Mouse (Mus musculus): ENCODE measurements around the gene Vat1. TPM values are rescaled to one million over a fixed set of nuclear protein-coding genes. Genes with fewer than 3 reads are reported as not detected.

Gene Vat1
- polyA plus RNA-seq, 1 experiment: 396 TPM

DNA sequence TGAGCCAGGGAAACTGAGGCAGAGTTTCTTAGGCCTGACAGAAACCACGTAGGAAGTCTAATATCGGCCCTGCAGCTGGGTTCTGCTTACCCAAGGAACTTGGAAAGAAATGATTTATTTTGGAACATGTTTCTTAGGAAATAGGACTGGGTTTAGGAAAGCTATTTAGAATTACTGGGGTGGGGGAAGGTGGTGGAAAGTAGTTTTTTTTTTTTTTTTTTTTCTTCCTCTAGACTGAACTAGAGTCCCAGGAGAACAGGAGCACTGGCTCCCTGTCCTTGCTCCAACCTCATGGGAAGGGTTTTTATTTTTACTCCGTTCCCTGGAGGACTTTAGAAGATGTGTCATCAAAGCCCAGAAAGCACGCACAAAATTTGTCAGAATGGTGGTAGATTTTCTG, 3.1 kb upstream of the Vat1 start:
- no peak for TF ChIP-seq GATA1 (IDR thresholded peaks at IDR 0.05; ENCODE audit: low read length)

DNA sequence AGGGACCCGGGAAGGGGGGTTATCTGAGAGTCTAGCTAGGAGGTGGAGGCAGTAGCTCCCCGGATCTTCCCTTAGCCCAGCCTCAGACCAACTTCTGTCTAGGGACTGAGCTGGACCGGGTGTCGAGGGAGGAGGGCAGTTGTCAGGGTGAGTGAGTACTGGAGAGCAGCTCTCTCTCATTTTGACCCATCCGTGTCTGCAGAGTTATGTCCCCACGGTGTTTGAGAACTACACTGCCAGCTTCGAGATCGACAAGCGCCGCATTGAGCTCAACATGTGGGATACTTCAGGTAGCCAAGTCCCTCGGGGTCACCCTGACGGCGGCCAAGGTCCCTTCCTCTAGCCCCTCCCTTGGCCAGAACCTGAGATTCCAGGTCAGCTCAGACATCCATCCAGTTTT, 2.7 kb upstream of the Vat1 start:
- no peak for TF ChIP-seq GATA1 (IDR thresholded peaks at IDR 0.05; ENCODE audit: low read length)

DNA sequence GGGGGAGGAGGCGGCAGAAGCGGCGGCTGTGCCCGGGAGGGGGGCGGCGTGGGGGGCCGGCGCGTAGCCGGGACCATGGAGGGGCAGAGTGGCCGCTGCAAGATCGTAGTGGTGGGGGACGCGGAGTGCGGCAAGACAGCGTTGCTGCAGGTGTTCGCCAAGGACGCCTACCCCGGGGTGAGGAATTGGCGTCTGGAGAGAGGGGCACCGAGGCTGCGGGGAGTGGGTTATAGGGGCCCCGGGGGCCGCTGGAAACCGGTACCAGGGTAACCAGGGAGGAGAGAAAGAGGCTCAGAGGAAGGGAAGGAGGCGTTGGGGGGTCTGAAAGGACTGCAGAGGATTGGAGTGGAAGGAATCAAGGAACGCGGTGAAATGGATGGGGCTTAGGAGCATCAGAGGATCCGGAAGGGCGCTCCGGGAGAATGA, 2.2 kb upstream of the Vat1 start:
- no peak for TF ChIP-seq GATA1 (IDR thresholded peaks at IDR 0.05; ENCODE audit: low read length)

DNA sequence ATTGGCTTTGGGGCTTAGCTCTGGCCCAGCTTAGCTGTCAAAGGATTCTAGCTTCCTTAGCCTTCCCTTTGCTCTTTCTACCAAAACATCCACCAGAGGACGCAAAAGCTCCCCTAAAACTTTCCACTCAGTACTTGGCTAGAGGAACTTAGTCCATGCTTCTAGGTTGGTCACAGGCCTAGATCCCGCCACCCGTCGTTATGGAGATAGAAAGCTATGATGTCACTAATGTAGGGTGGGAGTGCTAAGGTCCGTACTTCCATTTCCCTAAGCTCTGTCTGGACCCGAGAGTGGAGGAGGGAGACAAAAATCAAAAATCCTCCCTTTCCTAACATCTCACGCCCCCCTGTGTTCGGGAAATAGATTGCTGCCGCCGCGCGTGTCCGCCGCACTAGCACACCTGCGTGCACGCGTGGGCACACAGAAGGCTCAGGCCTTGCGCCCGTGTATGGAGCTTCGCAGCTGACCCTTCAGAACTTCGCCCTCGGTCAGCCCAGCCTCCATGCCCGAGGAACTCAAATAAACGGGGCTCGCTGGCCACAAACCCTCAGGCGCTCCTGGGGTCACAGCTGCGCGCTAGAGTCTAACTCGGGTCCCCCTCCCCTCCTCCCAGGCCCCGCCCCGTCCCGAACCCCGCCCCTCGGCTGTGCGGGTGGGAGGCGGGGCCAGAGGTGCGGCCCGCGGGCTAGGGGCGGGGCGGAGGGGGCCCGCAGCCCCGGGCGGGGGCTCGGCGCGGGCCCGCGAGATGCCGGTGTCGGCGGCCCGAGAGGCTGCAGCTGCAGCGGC, 1.6 kb upstream of the Vat1 start:
- TF ChIP-seq GATA1 (IDR thresholded peaks at IDR 0.05; ENCODE audit: low read length): no peak

DNA sequence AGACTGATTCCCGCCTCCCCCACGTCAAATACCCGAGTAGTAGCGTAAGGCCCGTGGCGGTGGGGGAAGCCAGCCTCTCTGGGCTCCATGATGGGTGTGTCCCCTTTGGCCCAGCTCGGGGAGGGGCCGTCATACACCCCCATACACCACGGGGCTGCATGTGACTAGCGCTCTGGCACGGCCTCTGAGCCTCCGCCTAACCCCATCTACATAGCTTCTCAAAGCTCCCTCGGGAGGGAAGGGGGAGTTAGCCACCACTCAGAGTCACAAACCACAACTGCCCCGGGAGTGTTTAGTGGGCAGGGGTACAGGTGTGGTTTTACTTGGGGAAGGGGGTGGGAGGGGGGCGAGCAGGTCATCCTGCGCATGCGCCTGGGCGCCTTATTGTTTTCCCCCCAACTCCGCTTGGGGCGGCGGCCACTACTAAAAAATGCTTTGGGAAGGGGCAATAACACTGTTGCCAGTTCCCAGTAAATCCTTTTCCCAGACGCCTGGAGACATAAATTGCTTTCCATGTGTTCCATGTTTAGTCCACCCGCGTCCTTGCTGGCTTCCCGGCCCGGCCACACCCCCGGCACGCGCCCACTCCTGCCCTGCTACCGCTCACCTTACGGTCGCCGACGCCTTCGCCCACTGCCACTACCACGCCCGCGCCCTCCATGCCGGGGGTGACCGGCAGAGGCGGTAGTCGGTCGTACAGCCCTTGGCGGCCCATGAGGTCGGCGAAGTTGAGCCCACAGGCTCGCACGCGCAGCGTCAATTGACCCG, 745 bp downstream of the Vat1 start:
- TF ChIP-seq GATA1 (IDR thresholded peaks at IDR 0.05; ENCODE audit: low read length): no peak

DNA sequence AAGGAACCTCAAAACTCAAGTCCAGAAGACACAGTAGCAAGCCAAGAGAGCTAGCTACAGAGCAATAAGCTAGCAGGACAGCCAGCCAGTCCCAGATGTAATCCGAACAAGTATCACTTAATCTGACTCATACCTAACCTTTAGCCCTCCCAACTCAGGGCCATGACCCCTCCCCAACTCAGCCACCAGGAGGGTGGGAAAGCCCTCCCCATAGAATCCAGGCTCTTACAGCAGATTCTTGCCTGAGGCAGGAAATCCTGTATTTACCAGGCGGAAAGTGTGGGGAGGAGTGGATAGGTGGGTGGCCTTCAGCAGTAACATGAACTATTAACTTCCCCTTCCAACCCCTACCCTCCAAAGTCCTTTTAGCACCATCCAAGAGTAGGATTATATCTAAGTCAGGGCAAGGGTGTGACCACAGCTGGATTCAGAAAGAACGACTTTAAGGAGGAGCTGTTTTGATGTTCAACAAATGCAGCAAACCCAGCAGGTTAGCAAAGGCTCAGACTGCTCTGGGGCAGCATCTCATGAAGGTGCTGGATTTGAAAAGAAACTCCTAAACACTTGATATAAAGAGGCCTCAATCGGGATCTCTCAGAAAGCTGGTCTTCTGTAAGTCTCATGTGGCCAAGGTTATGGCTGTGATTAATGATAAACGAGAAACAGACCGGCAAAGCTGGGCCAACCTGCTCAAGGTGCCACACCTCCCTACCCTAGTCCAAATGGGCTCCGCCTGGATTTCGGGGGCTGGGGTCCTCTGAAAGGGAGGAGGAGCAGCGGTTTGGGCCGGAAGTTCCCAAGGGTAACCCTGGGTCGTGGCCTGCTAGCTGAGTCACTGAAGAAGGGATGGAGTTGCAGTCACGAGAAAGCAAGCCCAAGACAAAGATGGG, 1.6 kb downstream of the Vat1 start, which contains the start of gene Rnd2:
TSS of gene Rnd2 (plus strand) at position 789 of the 890 bp plus-strand sequence.
- no peak for TF ChIP-seq GATA1 (IDR thresholded peaks at IDR 0.05; ENCODE audit: low read length)

DNA sequence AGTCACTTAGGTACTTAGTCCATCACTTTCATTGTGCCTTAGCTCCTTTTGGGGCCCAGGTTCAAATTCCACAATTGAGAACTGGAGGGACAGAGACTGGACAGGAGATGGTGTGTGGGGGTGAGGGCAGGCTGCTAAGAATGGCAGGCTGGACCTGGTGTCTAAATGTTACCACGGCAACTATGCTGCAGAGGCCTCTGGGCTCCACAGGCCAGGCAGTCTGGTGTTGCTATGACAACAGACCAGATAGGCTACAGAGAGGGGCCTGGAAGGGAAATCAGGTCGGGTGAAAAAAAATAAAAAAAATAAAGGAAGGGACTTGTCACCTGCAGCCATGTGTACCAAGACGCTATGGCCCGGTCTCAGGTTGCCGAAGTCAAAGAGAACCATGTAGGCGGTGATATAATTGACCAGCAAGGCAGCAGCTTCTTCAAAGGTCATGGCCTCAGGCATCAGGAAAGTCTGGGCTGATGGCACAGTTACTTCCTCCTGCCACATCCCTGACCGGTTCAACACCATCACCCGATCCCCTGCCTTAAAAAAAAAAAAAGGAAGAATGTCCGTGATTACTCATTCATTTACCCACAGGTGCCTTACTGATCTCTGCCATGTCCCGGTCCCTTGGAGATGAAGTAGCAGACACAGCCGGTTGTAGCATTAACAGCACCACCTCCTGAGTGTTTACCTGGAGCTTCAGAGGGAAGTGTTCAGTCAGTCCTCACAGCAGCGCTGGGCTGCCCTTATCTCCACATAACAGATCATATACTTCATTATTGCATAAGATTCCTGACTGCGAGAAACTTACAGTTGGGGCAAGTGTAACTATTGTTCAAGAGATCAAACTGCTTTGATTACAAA, 3.2 kb downstream of the Vat1 start:
- peak; percentile 4 for TF ChIP-seq GATA1 (IDR thresholded peaks at IDR 0.05; ENCODE audit: low read length)

DNA sequence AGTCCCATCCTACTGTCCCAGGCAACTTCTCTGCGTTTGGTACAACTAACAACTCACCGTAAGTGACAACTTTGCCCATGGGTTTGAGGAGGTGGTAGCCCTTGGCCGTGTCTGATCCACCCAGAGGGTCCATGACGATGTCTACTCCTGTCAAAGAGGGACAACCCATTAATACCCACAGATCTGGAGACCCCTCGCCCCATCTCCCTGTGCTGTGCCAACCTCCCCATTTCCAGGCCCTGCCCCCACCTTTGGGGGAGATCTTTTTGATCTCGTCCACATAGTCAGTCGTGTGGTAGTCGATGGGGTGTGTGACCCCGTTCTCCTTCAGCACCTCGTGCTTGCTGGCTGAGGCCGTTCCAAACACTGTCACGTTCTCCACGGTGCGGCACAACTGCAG, 3.9 kb downstream of the Vat1 start:
- TF ChIP-seq GATA1 (IDR thresholded peaks at IDR 0.05; ENCODE audit: low read length): no peak

DNA sequence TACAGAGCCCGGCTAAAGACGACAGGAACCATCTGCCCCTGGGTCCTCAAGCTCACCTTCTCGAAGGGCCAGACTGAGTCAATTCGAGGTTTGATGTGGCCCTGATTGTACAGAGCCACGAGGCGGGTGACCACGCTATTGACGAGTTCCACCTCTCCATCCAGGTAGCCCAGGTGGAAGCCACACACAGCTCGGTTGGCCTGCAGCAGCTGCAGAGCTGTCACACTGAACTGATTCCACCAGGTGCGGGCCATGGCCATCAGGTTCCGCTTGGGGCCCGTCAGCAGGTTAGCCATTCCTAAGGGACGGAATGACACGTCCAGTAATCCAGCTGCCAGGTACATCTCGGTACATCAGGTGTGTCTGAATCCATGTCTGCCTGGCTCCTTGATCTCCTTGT, 5.7 kb downstream of the Vat1 start:
- no peak for TF ChIP-seq GATA1 (IDR thresholded peaks at IDR 0.05; ENCODE audit: low read length)

DNA sequence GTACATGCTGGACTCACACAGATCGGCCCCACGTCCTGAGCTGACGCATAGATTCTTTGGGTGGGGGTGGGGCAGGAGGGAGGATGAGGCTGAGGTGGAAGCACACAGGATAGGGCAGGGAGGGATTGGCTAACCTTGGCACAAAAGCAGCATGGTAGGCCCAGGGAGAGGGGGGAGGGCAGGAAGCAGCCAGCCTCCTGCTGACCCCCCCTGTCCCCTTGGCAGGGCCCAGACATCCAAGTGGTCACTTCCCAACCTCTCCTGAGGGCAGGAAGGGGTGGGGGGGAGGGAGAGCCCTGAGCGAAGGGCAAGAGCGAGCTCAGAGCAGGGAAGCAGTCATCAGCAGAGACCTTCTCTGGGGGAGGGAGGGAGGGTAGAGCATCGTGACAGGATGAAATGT, 6.3 kb downstream of the Vat1 start:
- TF ChIP-seq GATA1 (IDR thresholded peaks at IDR 0.05; ENCODE audit: low read length): no peak

DNA sequence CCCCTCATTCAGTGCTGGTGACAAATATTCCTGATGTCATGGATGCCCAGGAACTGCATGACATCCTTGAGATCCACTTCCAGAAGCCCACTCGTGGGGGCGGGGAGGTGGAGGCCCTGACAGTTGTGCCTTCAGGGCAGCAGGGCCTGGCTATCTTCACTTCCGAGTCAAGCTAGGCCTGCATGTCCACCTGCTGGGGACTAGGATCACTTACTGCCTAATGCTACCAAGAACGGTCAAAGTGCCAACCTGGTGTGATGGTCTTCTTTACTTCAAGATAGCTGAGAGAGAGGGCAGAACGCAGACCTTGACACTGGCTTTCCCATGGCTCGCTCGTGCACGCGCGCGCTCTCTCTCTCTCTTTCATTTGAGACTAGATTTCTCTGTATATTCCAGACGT, 7.8 kb downstream of the Vat1 start:
- TF ChIP-seq GATA1 (IDR thresholded peaks at IDR 0.05; ENCODE audit: low read length): no peak

DNA sequence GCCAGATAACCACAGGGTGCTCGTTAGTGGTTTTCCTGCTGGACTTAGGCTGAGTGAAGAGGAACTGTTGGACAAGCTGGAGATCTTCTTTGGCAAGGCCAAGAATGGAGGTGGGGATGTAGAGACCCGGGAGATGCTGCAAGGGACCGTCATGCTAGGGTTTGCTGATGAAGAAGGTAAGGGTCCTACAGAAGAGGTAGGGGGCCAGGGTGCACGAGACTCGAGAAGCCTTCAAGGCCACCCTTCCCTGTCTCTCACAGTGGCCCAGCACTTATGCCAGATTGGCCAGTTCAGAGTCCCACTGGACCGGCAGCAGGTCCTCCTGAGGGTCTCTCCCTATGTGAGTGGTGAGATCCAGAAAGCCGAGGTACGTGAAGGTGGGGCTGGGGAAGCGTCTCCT, 8.4 kb downstream of the Vat1 start:
- TF ChIP-seq GATA1 (IDR thresholded peaks at IDR 0.05; ENCODE audit: low read length): no peak

DNA sequence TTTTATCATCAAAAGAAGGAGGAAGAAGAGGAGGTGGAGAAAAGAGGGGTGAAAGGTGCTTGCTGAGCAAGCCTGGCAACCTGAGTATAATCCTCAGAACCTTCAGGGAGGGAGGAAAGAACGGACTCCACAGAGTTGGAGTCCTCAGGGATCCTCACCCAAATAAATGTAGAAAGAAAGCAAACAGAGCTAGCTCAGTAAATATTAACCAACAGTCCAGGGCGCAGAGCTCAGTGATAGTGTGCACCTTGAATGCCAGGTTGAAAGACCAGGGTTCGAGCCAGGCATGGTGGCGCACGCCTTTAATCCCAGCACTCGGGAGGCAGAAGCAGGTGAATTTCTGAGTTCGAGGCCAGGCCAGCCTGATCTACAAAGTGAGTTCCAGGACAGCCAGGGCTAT, 10.4 kb downstream of the Vat1 start:
- no peak for TF ChIP-seq GATA1 (IDR thresholded peaks at IDR 0.05; ENCODE audit: low read length)

DNA sequence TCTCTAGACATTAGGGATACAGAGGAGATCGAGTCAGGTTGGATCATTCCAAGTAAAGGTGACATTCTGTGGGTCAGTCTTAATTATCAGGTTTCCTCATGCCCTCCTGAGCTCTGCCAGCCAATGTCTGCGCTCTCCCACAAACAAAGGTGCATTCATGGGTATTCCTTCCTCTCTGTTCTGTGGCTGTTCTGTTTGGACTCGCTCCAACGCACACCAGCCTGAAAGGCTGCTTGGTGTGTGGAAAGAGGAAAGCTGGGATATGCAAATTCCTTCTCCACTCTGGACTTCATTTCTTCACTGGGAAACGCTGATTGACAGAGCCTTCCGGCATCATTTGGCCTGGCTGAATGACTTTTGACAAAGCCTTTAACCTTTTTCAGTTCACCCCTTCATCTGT, 11.3 kb downstream of the Vat1 start:
- no peak for TF ChIP-seq GATA1 (IDR thresholded peaks at IDR 0.05; ENCODE audit: low read length)

All from G1E-ER4 (cell line).